Mouse (Mus musculus): ENCODE measurements at regions not wholly inside any gene's neighbourhood (a gene's known extent, or its start where the extent isn't known, plus 50 kb on each side); places are given as distances from the start of the nearest gene placed in this dataset.

GRCm38 (mm10) chr6:140187106-140187505 is 145.8 kb upstream of the Plcz1 start:
- Histone ChIP-seq H3K4me2 (replicated peaks; ENCODE audit: low read depth, low read length) (no peak overlapping the region), H3K36me3 (ENCODE audit: control insufficient read depth, insufficient read depth, low read length) (no peaks in the 10 kb centered on the region), H3K4me1 (ENCODE audit: control insufficient read depth, insufficient read depth, low read length) (no peaks in the 10 kb centered on the region), H3K4me3 (ENCODE audit: low read length) (no peak overlapping the region), H3K27me3 (ENCODE audit: control insufficient read depth, insufficient read depth, low read length) (no peaks in the 10 kb centered on the region), H3K9ac (ENCODE audit: low read depth, low read length) (no peak overlapping the region), H3K27ac (ENCODE audit: low read depth, low read length) (no peak overlapping the region), H3K9me3 (ENCODE audit: control insufficient read depth, low read length) (no peaks in the 10 kb centered on the region)
- 25% methylated on average over 6 of the region's 6 CpGs for WGBS
- ATAC-seq (ENCODE audit: low FRiP score, low TSS enrichment) = no peak

DNA sequence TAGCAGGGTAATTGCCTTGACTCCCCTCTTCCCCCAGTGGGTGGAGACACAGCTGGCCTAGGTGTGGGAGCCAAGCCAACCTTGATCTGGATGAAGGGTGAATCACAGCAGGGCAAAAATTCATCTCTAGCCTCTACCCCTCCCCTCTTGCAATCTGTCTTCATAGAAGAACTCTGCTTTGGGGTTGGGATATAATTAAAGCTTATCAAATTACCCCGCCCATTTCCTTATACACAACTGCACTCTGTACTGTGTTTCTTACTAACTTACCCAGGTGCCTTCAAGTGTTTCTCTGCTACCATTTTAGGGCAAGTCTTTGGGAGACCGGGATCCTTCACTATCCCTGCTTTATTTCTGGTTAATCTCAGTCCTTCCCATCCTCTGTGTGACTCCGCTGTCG is 138.7 kb upstream of the Plcz1 start:
- H3K4me3 ChIP-seq (ENCODE audit: low read length) = no peak overlapping the region
- no peak overlapping the region for H3K4me2 ChIP-seq (replicated peaks; ENCODE audit: low read depth, low read length)
- no peaks in the 10 kb centered on the region for H3K9me3 ChIP-seq (ENCODE audit: control insufficient read depth, low read length)
- H3K9ac ChIP-seq (ENCODE audit: low read depth, low read length) = no peak overlapping the region
- H3K27ac ChIP-seq (ENCODE audit: low read depth, low read length) = no peak overlapping the region
- H3K36me3 ChIP-seq (ENCODE audit: control insufficient read depth, insufficient read depth, low read length) = no peaks in the 10 kb centered on the region
- WGBS = 89% methylated on average over 4 of the region's 4 CpGs
- H3K4me1 ChIP-seq (ENCODE audit: control insufficient read depth, insufficient read depth, low read length) = no peaks in the 10 kb centered on the region
- no peak for ATAC-seq (ENCODE audit: low FRiP score, low TSS enrichment)
- H3K27me3 ChIP-seq (ENCODE audit: control insufficient read depth, insufficient read depth, low read length) = no peaks in the 10 kb centered on the region

- 91% methylated on average over 12 of the region's 12 CpGs for WGBS
- Histone ChIP-seq H3K27me3 (ENCODE audit: control insufficient read depth, insufficient read depth, low read length) (no peaks in the 10 kb centered on the region), H3K4me2 (replicated peaks; ENCODE audit: low read depth, low read length) (no peak overlapping the region), H3K9me3 (ENCODE audit: control insufficient read depth, low read length) (no peaks in the 10 kb centered on the region), H3K4me1 (ENCODE audit: control insufficient read depth, insufficient read depth, low read length) (no peaks in the 10 kb centered on the region), H3K4me3 (ENCODE audit: low read length) (no peak overlapping the region), H3K36me3 (ENCODE audit: control insufficient read depth, insufficient read depth, low read length) (no peaks in the 10 kb centered on the region), H3K9ac (ENCODE audit: low read depth, low read length) (no peak overlapping the region), H3K27ac (ENCODE audit: low read depth, low read length) (no peak overlapping the region)
- no peak for ATAC-seq (ENCODE audit: low FRiP score, low TSS enrichment)
Observed at GRCm38 (mm10) chr6:140178425-140179193, 137.4 kb upstream of the Plcz1 start.

DNA sequence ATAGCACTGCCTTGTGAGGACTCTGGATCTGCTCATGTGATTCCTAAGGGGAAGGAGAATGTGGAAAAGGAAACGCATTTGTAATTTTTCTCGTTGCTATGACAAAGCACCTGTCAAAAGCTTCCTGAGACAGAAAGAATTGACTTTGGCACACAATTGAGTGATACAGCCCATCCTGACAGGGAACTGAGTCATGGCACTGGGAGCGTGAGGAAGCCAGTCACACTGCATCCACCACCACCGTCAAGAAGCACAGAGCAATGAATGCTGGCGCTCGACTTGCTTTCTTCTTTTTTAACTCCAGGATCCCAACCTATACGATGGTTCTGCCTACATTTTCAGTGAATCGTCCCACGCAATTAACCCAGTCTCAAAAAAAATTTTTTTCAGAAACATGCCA is 131.5 kb upstream of the Plcz1 start:
- WGBS = 87% methylated on average over 9 of the region's 9 CpGs

DNA sequence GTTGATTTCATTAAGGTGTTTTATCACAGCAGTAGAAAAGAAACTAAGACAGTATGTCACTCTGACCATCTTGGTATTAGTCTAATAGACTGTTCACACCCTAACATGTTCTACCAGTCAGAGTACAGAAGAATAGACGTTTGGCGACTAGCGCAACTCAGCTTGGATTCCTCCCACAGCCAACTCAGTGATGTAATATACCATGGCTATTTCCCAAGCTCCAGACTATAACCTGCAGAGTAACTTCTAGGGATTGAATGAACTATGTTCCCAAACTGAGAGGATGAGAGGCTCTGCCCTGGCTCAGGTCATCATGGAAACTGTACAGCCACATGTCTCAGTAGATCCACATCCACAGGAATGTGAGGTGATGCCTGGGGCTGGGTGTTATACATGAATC is 128.6 kb upstream of the Plcz1 start:
- 0 out of 2 replicates have a peak, but pooled peaks cover 2% of the 10 kb centered on the region for H3K9me3 ChIP-seq (ENCODE audit: control insufficient read depth, low read length)
- no peak overlapping the region for H3K27ac ChIP-seq (ENCODE audit: low read depth, low read length)
- no peaks in the 10 kb centered on the region for H3K4me1 ChIP-seq (ENCODE audit: control insufficient read depth, insufficient read depth, low read length)
- no peak overlapping the region for H3K9ac ChIP-seq (ENCODE audit: low read depth, low read length)
- no peaks in the 10 kb centered on the region for H3K27me3 ChIP-seq (ENCODE audit: control insufficient read depth, insufficient read depth, low read length)
- WGBS = 98% methylated on average over 3 of the region's 3 CpGs
- no peak for ATAC-seq (ENCODE audit: low FRiP score, low TSS enrichment)
- no peaks in the 10 kb centered on the region for H3K36me3 ChIP-seq (ENCODE audit: control insufficient read depth, insufficient read depth, low read length)
- no peak overlapping the region for H3K4me3 ChIP-seq (ENCODE audit: low read length)
- H3K4me2 ChIP-seq (replicated peaks; ENCODE audit: low read depth, low read length) = no peak overlapping the region

More for the DNA sequence above, 131.5 kb upstream of the Plcz1 start:
- Histone ChIP-seq H3K36me3 (ENCODE audit: control insufficient read depth, insufficient read depth, low read length) (no peaks in the 10 kb centered on the region), H3K27ac (ENCODE audit: low read depth, low read length) (no peak overlapping the region), H3K9ac (ENCODE audit: low read depth, low read length) (no peak overlapping the region), H3K4me2 (replicated peaks; ENCODE audit: low read depth, low read length) (no peak overlapping the region), H3K27me3 (ENCODE audit: control insufficient read depth, insufficient read depth, low read length) (no peaks in the 10 kb centered on the region), H3K4me3 (ENCODE audit: low read length) (no peak overlapping the region), H3K9me3 (ENCODE audit: control insufficient read depth, low read length) (no peaks in the 10 kb centered on the region), H3K4me1 (ENCODE audit: control insufficient read depth, insufficient read depth, low read length) (no peaks in the 10 kb centered on the region)
- no peak for ATAC-seq (ENCODE audit: low FRiP score, low TSS enrichment)

DNA sequence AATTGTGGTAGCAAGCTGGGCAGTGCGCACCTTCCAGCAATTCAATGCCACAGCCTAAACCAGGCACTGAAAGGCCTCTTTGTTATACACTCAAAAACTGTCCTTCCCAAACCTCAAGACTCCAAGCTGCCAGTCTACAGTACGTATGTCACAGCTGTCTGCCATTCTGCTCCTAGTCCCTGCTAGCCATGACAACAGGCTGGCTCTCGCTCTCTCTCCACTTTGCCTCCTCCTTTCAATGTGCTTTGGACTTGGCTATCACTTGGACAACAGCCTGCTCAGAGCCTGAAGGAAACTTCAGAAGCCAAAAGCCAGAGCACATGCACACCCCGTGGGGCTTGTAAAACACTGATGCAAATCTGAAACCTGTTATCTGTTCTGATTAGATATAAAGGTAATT is 125.9 kb upstream of the Plcz1 start:
- Histone ChIP-seq H3K4me1 (ENCODE audit: control insufficient read depth, insufficient read depth, low read length) (no peaks in the 10 kb centered on the region), H3K27me3 (ENCODE audit: control insufficient read depth, insufficient read depth, low read length) (no peaks in the 10 kb centered on the region), H3K27ac (ENCODE audit: low read depth, low read length) (no peak overlapping the region), H3K4me2 (replicated peaks; ENCODE audit: low read depth, low read length) (no peak overlapping the region), H3K9me3 (ENCODE audit: control insufficient read depth, low read length) (0 out of 2 replicates have a peak, but pooled peaks cover 2% of the 10 kb centered on the region), H3K36me3 (ENCODE audit: control insufficient read depth, insufficient read depth, low read length) (no peaks in the 10 kb centered on the region), H3K4me3 (ENCODE audit: low read length) (no peak overlapping the region), H3K9ac (ENCODE audit: low read depth, low read length) (no peak overlapping the region)
- no peak for ATAC-seq (ENCODE audit: low FRiP score, low TSS enrichment)
- WGBS = 89% methylated on average over 4 of the region's 4 CpGs

DNA sequence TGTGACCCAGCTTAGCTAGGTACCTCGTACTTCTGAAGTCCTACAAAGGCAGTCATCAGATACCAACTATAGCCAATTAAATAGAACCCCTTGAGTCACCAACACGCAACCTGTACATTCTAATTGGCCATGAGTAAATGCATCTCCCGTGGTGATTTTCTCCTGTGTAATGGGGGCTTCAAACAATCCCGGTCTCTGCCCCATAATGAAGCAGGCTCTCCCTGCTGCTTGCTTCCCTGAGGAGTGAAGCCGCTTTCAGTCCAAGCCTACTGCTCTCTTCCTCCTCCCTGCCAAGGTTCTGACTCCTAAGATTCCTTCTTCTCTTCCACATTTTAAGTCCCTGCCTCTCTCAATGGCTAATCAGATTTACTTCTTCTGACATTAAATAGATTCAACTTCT is 121.5 kb upstream of the Plcz1 start:
- Histone ChIP-seq H3K4me2 (replicated peaks; ENCODE audit: low read depth, low read length) (no peak overlapping the region), H3K9ac (ENCODE audit: low read depth, low read length) (no peak overlapping the region), H3K4me3 (ENCODE audit: low read length) (no peak overlapping the region), H3K27ac (ENCODE audit: low read depth, low read length) (no peak overlapping the region), H3K27me3 (ENCODE audit: control insufficient read depth, insufficient read depth, low read length) (no peaks in the 10 kb centered on the region), H3K36me3 (ENCODE audit: control insufficient read depth, insufficient read depth, low read length) (no peaks in the 10 kb centered on the region), H3K4me1 (ENCODE audit: control insufficient read depth, insufficient read depth, low read length) (no peaks in the 10 kb centered on the region), H3K9me3 (ENCODE audit: control insufficient read depth, low read length) (0 out of 2 replicates have a peak, but pooled peaks cover 2% of the 10 kb centered on the region)
- no peak for ATAC-seq (ENCODE audit: low FRiP score, low TSS enrichment)
- WGBS = 94% methylated on average over 5 of the region's 5 CpGs

GRCm38 (mm10) chr6:140161482-140161881 is 120.2 kb upstream of the Plcz1 start:
- Histone ChIP-seq H3K27me3 (ENCODE audit: control insufficient read depth, insufficient read depth, low read length) (no peaks in the 10 kb centered on the region), H3K36me3 (ENCODE audit: control insufficient read depth, insufficient read depth, low read length) (no peaks in the 10 kb centered on the region), H3K4me3 (ENCODE audit: low read length) (no peak overlapping the region), H3K4me2 (replicated peaks; ENCODE audit: low read depth, low read length) (no peak overlapping the region), H3K9ac (ENCODE audit: low read depth, low read length) (no peak overlapping the region), H3K9me3 (ENCODE audit: control insufficient read depth, low read length) (0 out of 2 replicates have a peak, but pooled peaks cover 2% of the 10 kb centered on the region), H3K4me1 (ENCODE audit: control insufficient read depth, insufficient read depth, low read length) (no peaks in the 10 kb centered on the region), H3K27ac (ENCODE audit: low read depth, low read length) (no peak overlapping the region)
- ATAC-seq (ENCODE audit: low FRiP score, low TSS enrichment) = no peak
- 85% methylated on average over 4 of the region's 4 CpGs for WGBS

GRCm38 (mm10) chr6:140160946-140161345 is 119.7 kb upstream of the Plcz1 start:
- H3K9me3 ChIP-seq (ENCODE audit: control insufficient read depth, low read length) = no peaks in the 10 kb centered on the region
- H3K36me3 ChIP-seq (ENCODE audit: control insufficient read depth, insufficient read depth, low read length) = no peaks in the 10 kb centered on the region
- H3K9ac ChIP-seq (ENCODE audit: low read depth, low read length) = no peak overlapping the region
- no peaks in the 10 kb centered on the region for H3K4me1 ChIP-seq (ENCODE audit: control insufficient read depth, insufficient read depth, low read length)
- no peaks in the 10 kb centered on the region for H3K27me3 ChIP-seq (ENCODE audit: control insufficient read depth, insufficient read depth, low read length)
- no peak overlapping the region for H3K27ac ChIP-seq (ENCODE audit: low read depth, low read length)
- WGBS = 81% methylated on average over 13 of the region's 13 CpGs
- no peak for ATAC-seq (ENCODE audit: low FRiP score, low TSS enrichment)
- no peak overlapping the region for H3K4me3 ChIP-seq (ENCODE audit: low read length)
- H3K4me2 ChIP-seq (replicated peaks; ENCODE audit: low read depth, low read length) = no peak overlapping the region
